Mouse (Mus musculus): ENCODE data around the gene Gm49320. TPM values are rescaled to one million over a fixed set of nuclear protein-coding genes. Genes with fewer than 3 reads are reported as not detected.
"Not testable (repeated sequence)": the region's sequence is repeated elsewhere in the genome, so short reads cannot be mapped to it uniquely, and the experiment has no call there.

Gm49320 gene
- polyA plus RNA-seq, 1 experiment from 2014 or later, result 2.0 TPM

DNA sequence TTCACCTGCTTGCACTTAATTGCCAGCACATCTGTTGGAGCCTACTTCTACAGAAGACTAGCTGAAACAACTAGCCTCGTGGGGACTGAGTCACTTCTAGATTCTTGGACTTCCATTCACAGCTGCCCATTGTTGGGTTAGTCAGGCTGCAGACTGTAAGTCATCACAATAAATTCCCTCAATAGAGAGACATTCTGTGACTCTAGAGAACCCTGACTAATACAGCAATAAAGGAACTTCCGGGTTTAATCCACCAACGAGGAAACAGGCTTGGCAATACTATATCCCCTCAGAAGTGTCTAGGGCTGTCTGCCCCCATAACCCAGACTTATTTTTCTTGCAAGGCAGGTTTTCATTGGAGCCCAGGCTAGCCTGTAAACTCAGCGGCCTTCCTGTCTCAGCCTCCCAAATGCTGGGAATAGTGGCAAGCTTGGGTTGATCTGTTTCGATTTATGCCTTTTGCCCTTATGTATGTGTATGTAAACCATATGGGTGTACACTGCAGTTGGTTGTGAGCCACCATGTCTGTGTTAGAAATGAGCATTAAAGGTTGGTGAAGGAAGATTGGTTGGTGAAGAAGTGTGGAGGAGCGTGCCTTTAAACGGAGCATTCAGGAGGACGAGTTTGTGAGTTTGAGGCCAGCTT lies 13.6 kb downstream of the Gm49320 start:
- Histone ChIP-seq H3K9ac (peak overlapping the region; percentile 85; the same call in 1 of the 2 replicates), H3K4me2 (replicated peaks) (peak overlapping the region; percentile 77), H3K9me3 (no peaks in the 10 kb centered on the region), H3K36me3 (peaks cover 55% of the 10 kb centered on the region), H3K27me3 (no peaks in the 10 kb centered on the region), H3K4me3 (peak overlapping the region; percentile 82), H3K27ac (0 out of 2 replicates have a peak overlapping the region, but pooled peaks have one; percentile 94), H3K4me1 (peaks cover 34% of the 10 kb centered on the region)
- WGBS, result 46% methylated on average over 8 of the region's 8 CpGs
- no peak for ATAC-seq (ENCODE audit: insufficient number of reproducible peaks, insufficient read depth, low FRiP score, low TSS enrichment)

DNA sequence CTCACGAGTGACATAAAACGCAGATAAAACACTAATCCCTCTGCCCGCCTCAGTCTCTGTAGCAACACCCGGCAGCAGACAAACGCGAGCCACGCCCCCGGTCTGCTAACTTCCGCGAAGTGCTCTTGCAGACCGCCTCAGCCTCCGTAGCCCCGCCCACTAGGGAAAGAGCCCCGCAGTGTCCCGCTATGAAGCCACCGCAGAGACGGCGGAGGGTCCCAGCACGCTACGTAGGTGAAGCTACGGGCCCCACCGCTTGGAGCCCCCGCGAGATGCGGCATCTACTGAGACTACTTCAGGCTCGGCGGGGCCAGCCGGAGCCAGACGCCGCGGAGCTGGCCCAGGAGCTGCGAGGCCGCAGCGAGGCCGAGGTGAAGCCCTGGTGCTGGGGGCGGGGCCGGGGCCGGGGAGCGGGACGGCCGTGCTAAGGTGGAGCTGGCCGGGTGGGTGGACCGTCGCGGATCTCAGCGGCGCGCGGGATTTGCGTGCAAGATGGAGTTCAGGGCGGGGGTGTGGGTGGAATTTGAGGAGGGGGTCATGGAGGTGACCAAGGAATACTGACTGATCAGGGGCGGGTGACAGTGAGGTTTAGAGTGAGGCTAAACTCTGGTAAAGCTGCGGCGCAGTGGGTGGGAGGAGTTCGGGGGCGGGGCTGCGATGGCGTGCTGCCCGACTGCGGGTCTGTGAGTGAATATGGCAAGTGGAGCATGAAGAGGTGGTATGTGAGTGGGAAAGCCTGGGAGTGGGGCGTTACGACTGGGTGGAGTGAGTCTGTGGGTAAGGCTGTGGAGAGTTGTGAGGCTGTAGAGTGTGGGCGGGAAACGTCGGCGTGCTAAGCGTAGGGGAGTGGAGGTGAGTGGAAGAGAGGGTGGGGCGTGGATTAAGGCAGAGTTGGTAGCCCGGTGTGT lies 14.5 kb downstream of the Gm49320 start, which contains the start of gene Snapc2:
Gene Snapc2 (plus strand): TSS at position 147 of the 908 bp plus-strand sequence.
- H3K27ac ChIP-seq, result peak within 1 kb of the TSS; percentile 94
- peaks cover 49% of the 10 kb centered on the region for H3K36me3 ChIP-seq
- peak; percentile 80 for ATAC-seq (ENCODE audit: insufficient number of reproducible peaks, insufficient read depth, low FRiP score, low TSS enrichment)
- H3K9ac ChIP-seq, result peak within 1 kb of the TSS; percentile 85
- H3K4me1 ChIP-seq, result peaks cover 44% of the 10 kb centered on the region
- H3K9me3 ChIP-seq, result no peaks in the 10 kb centered on the region
- WGBS, result 1% methylated on average over 69 of the region's 69 CpGs
- peak within 1 kb of the TSS; percentile 82 for H3K4me3 ChIP-seq
- no peaks in the 10 kb centered on the region for H3K27me3 ChIP-seq
- peak within 1 kb of the TSS; percentile 77 for H3K4me2 ChIP-seq (replicated peaks)

DNA sequence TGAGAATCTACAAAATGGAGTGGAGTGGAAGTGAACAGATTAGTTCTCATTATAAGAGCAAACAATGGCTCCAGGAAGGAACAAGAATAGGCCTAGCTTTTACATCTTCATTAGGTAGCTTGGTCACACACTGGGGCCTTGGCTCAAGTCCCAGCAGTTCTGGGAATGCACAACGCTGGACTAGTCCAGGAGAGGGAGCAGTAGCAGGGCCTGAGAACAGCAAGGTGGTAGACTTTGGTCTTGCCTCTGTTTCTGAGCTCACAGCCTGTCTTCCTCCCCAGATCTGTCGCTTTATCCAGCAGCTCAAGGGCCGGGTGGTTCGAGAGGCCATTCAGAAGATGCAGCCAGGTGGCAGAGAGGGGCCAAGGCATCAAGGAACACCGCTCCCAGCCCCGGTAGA lies 15.3 kb downstream of the Gm49320 start:
- H3K4me1 ChIP-seq, result peaks cover 37% of the 10 kb centered on the region
- peak overlapping the region; percentile 82 for H3K4me3 ChIP-seq
- 0 out of 2 replicates have a peak overlapping the region, but pooled peaks have one; percentile 30 for H3K27ac ChIP-seq
- ATAC-seq (ENCODE audit: insufficient number of reproducible peaks, insufficient read depth, low FRiP score, low TSS enrichment), result no peak
- H3K9ac ChIP-seq, result no peak overlapping the region
- peaks cover 42% of the 10 kb centered on the region for H3K36me3 ChIP-seq
- H3K9me3 ChIP-seq, result no peaks in the 10 kb centered on the region
- H3K4me2 ChIP-seq (replicated peaks), result peak overlapping the region; percentile 77
- WGBS, result 65% methylated on average over 6 of the region's 6 CpGs
- H3K27me3 ChIP-seq, result no peaks in the 10 kb centered on the region

DNA sequence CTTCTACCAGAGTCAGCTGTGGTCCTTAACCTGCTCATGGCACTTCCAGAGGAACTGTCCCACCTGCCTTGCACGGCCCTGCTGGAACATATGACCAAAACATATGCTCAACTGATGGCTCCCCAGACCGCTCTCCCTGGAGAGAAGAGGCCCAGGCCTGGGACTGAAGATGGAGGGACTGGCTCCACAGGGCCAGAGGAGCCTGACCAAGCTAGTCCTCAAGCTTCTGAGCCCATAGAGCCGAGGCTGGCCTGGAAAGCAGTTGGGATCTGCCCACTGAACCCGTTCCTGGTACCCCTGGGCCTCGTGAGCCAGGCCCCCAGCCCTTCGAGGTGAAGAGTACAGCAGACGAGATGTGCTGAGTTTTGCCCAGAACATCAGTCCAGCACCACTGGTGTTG lies 16.8 kb downstream of the Gm49320 start:
- H3K4me3 ChIP-seq; H3K9me3 ChIP-seq; H3K27me3 ChIP-seq; H3K9ac ChIP-seq; H3K27ac ChIP-seq; ATAC-seq (ENCODE audit: insufficient number of reproducible peaks, insufficient read depth, low FRiP score, low TSS enrichment); H3K4me2 ChIP-seq (replicated peaks): not testable (repeated sequence)
- H3K36me3 ChIP-seq, result peaks cover 43% of the 10 kb centered on the region
- 92% methylated on average over 7 of the region's 7 CpGs for WGBS
- peaks cover 32% of the 10 kb centered on the region for H3K4me1 ChIP-seq

DNA sequence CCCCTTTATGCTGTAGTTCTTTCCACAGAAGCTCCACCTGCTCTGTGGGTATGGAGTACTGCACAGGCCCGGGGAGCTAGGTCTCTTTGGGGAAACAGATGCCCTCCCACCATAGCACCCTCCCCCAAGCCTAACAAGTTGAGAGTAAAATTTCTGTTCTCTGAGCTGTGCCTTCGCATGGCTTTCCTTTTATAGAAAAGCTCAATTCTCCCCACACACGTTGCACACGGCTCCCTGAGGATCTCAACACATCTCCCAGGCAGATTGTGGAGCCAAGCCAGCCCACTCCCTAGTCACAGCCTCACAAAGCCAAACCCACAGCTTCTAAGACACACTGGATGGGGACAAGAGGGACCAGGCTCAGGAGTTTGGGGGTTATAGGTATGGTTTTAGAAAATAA lies 18.2 kb downstream of the Gm49320 start:
- H3K4me1 ChIP-seq, result peaks cover 28% of the 10 kb centered on the region
- H3K4me3 ChIP-seq, result peak overlapping the region; percentile 7; the same call in 1 of the 2 replicates
- peaks cover 58% of the 10 kb centered on the region for H3K36me3 ChIP-seq
- 65% methylated on average over 4 of the region's 4 CpGs for WGBS
- no peaks in the 10 kb centered on the region for H3K27me3 ChIP-seq
- no peaks in the 10 kb centered on the region for H3K9me3 ChIP-seq
- no peak overlapping the region for H3K27ac ChIP-seq
- H3K4me2 ChIP-seq (replicated peaks), result peak overlapping the region; percentile 58
- H3K9ac ChIP-seq, result peak overlapping the region; percentile 89; the same call in 1 of the 2 replicates
- no peak for ATAC-seq (ENCODE audit: insufficient number of reproducible peaks, insufficient read depth, low FRiP score, low TSS enrichment)

DNA sequence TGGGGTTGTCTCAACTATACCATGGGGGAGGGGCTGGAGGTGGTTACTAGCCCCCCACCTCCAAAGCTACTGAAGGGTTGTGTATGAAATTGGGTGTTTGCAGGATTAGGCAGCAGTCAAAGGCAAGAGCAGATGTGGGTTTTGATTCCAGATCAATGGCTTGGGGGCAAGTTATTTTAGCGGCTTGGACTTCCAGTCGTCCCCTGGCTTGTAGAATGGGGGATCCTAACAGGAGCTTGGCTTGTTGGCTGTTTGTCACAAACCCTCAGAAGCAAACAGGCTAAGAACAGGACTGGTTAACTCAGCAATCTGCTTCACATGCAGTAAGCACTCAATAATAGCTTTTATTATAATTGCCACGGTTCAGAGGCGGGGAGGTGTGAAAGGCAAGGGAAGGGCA lies 18.7 kb downstream of the Gm49320 start:
- Histone ChIP-seq H3K4me1 (peaks cover 28% of the 10 kb centered on the region), H3K4me3 (peak overlapping the region; percentile 88), H3K36me3 (peaks cover 62% of the 10 kb centered on the region), H3K9ac (peak overlapping the region; percentile 89), H3K27ac (no peak overlapping the region), H3K9me3 (no peaks in the 10 kb centered on the region), H3K27me3 (no peaks in the 10 kb centered on the region), H3K4me2 (replicated peaks) (peak overlapping the region; percentile 58)
- ATAC-seq (ENCODE audit: insufficient number of reproducible peaks, insufficient read depth, low FRiP score, low TSS enrichment), result no peak
- WGBS, result 77% methylated on average over 4 of the region's 4 CpGs

DNA sequence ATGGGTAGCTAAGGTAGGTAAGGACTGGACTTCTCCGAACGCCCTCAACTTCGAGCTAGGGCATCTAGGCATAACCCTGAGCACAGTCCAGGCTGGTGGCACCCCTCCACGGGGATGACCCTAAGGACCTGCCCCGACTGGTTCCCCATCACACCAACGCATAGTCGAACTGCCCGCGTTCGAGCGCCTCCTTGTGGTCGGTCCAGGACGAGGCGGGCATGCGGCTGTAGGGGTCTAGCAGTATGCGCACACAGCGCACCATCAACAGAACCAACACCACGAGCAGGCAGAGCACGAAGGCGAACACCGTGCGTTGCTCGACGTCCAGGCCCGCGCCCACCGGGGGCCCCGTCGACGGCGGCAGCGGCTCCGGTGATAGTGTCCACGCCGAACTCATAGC lies 19.6 kb downstream of the Gm49320 start:
- Histone ChIP-seq H3K27me3 (no peaks in the 10 kb centered on the region), H3K27ac (peak overlapping the region; percentile 92), H3K4me1 (peaks cover 28% of the 10 kb centered on the region), H3K4me3 (peak overlapping the region; percentile 88), H3K9ac (peak overlapping the region; percentile 89), H3K4me2 (replicated peaks) (peak overlapping the region; percentile 58), H3K9me3 (no peaks in the 10 kb centered on the region), H3K36me3 (peaks cover 71% of the 10 kb centered on the region)
- ATAC-seq (ENCODE audit: insufficient number of reproducible peaks, insufficient read depth, low FRiP score, low TSS enrichment), result peak; percentile 54
- WGBS, result 1% methylated on average over 34 of the region's 35 CpGs

DNA sequence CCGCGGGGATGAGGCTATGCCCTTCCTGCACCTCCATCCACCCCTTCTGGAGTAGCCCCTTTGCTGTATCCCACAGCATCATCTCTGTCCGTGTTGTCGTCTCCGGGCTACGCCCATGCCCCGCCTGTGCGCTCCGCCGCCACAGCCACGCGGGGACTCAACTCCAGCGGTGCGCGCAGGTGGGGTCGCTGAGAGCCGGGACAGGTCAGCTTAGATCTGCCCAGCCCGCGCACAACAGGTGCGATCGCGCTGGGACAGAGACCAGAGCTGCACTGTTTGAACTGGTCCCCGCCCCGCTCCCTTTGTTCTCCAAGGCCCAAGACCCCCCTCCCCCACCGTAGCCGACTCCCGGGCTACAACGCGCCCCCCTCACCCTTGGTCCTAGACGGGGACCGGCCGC lies 20.0 kb downstream of the Gm49320 start:
- WGBS, result under 1% methylated on average over 32 of the region's 32 CpGs
- Histone ChIP-seq H3K27me3 (no peaks in the 10 kb centered on the region), H3K4me1 (peaks cover 26% of the 10 kb centered on the region), H3K9ac (peak overlapping the region; percentile 89), H3K4me3 (peak overlapping the region; percentile 88), H3K9me3 (no peaks in the 10 kb centered on the region), H3K27ac (peak overlapping the region; percentile 92), H3K4me2 (replicated peaks) (peak overlapping the region; percentile 58), H3K36me3 (peaks cover 74% of the 10 kb centered on the region)
- ATAC-seq (ENCODE audit: insufficient number of reproducible peaks, insufficient read depth, low FRiP score, low TSS enrichment), result peak; percentile 64

DNA sequence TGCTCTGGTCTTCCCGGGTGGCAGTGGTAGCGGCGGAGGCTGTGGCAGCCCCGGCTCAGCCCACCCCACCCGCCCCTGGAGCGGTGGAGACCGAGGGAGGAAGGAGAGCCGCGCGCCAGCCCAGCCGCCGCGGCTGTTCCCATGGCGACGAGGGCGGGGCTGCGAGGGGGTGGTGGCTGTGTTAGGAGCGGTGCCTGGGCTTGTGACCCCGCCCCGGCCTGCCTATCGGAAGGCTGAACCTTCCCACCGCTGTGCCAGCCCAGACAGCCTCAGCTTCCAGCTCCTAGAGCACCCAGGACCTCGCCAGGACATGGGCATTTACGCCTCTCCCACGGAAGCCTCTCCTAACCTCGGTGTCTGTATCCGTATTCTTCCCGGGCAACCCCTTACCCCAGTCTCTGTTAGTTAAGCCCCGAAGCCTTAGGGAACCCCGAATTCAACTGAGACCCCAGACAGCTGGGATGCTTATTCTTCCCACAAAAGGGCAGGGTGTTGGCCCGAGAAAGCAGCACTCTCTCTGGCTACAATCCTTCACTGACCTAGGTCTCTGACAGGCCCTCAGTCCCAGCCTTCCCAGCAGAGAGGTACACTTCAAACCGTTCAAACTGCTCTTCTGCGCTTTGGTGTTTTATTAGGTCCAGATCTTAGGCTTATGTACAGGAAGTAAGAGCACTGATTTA lies 20.6 kb downstream of the Gm49320 start, which contains the start of gene Ctxn1:
Gene Ctxn1 (minus strand): TSS at position 150 of the 680 bp plus-strand sequence.
- 9% methylated on average over 17 of the region's 33 CpGs for WGBS
- Histone ChIP-seq H3K4me1 (peaks cover 22% of the 10 kb centered on the region), H3K9me3 (no peaks in the 10 kb centered on the region), H3K4me2 (replicated peaks) (peak within 1 kb of the TSS; percentile 58), H3K27me3 (no peaks in the 10 kb centered on the region), H3K36me3 (peaks cover 79% of the 10 kb centered on the region), H3K4me3 (peak within 1 kb of the TSS; percentile 88), H3K27ac (peak within 1 kb of the TSS; percentile 92), H3K9ac (peak within 1 kb of the TSS; percentile 89)
- ATAC-seq (ENCODE audit: insufficient number of reproducible peaks, insufficient read depth, low FRiP score, low TSS enrichment), result peak; percentile 88

DNA sequence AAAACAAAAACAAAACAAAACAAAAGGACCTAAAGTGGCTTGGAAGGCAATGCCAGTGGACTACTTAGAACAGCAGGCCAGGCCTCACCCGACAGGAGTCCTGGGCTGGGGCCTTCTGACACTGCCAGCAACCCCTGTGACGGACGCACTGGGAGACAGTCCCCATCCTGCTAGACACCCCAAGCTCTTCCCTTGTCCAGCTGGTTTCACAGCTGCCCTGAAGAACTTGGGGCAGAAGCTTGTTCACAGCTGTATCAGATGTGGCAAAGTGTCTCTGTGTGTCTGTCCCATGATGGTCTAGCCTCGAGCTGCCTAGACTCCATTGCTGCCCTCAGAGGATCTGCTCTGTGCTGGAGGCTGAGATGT lies 21.1 kb downstream of the Gm49320 start:
- no peaks in the 10 kb centered on the region for H3K9me3 ChIP-seq
- H3K27me3 ChIP-seq, result no peaks in the 10 kb centered on the region
- H3K27ac ChIP-seq, result peak overlapping the region; percentile 92
- 86% methylated on average over 4 of the region's 4 CpGs for WGBS
- peaks cover 20% of the 10 kb centered on the region for H3K4me1 ChIP-seq
- no peak overlapping the region for H3K4me3 ChIP-seq
- H3K9ac ChIP-seq, result peak overlapping the region; percentile 89; the same call in 1 of the 2 replicates
- no peak for ATAC-seq (ENCODE audit: insufficient number of reproducible peaks, insufficient read depth, low FRiP score, low TSS enrichment)
- peaks cover 79% of the 10 kb centered on the region for H3K36me3 ChIP-seq
- H3K4me2 ChIP-seq (replicated peaks), result 0 out of 2 replicates have a peak overlapping the region, but pooled peaks have one; percentile 58

DNA sequence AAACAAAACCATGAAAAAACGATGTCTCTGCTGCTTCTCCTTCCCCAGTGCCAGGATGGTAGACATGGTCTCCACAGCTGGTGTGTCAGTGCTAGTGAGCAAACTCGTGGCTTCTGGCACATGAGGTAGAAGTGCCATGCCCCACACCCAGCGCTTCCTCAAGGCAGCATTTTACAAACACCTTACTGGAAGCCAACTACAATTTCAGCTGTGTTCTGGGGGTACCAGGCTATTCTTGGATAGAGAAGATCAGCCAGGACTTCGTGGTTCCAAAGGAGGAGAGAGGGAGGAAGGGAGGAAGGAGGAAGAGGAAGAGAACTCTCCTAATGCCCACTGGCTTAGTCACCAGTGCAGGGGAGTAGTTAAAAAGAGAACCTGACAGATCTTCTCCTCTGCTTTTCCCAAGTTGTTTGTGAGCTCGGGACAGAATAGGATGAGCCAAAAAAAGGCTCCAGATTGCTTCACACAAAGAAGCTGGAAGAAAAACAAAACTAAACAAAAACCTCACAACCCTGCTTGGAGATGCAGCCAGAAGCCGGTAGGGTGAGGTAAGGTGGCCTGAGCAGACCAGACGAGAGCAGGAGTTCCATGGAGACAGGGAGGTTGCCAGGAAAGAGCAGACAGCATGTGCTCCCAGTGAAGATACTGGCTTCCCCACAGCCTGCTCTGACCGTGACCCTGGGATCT lies 24.6 kb downstream of the Gm49320 start:
- Histone ChIP-seq H3K36me3 (peaks cover 85% of the 10 kb centered on the region), H3K4me1 (peaks cover 7% of the 10 kb centered on the region; the same call in 1 of the 2 replicates)

More for the DNA sequence above, 24.6 kb downstream of the Gm49320 start:
- Histone ChIP-seq H3K27me3 (no peaks in the 10 kb centered on the region), H3K9ac (no peak overlapping the region), H3K27ac (no peak overlapping the region), H3K4me3 (no peak overlapping the region), H3K9me3 (no peaks in the 10 kb centered on the region), H3K4me2 (replicated peaks) (no peak overlapping the region)
- 85% methylated on average over 8 of the region's 8 CpGs for WGBS
- ATAC-seq (ENCODE audit: insufficient number of reproducible peaks, insufficient read depth, low FRiP score, low TSS enrichment), result no peak

All from embryonic facial prominence, embryonic 12.5 days (tissue).